Mouse (Mus musculus): ENCODE data around the gene Olfr314.

GRCm38 (mm10) chr11:58789532-58789931 is 6.8 kb downstream of the Olfr314 start:
- no peak for TF ChIP-seq ZC3H11A (IDR thresholded peaks at IDR 0.05; ENCODE audit: borderline replicate concordance, low read depth, low read length)
- no peak for TF ChIP-seq ZNF384 (IDR thresholded peaks at IDR 0.05; ENCODE audit: low read depth, low read length)
- TF ChIP-seq MAFK (IDR thresholded peaks at IDR 0.05; ENCODE audit: insufficient read depth, low read depth, low read length) = no peak
- no peak for TF ChIP-seq HCFC1 (IDR thresholded peaks at IDR 0.05; ENCODE audit: borderline replicate concordance, insufficient read depth, low read length)
